In the genomic region with DNA sequence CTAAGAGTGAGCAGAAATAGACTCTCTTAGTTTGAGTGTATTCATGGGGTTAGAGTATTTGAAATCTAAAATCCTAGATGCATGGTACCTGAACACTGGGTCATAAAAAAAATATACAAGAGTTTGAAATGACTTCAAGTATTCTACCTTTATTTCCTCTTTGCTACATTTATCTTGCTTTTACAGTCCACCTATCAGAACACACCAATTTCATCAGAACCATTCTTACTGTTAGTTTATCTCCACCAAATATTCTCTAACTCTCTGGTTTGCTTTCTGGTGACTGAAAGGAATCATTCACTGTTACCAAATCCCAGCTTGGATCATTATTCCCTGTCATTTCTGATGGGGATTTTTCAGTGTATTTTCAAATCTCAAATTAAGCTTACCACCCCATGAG, we compare ENCODE assay signal across 9 mouse cellular contexts. TPM values are rescaled to one million over a fixed set of nuclear protein-coding genes. Genes with fewer than 3 reads are reported as not detected.
A peak's percentile ranks its signal among the peaks of the same experiment; 100 is the strongest.
DNase-seq lines count a peak whose midpoint lies in the region; ATAC-seq and TF ChIP-seq lines count a peak whose summit lies in the region.
"Had no signal": no experiment of that assay in that cellular context is flagged by ENCODE, and none has a peak within 500 bp of the region (broad histone marks: within the 10 kb centered on the region; RNA-seq: fewer than 3 reads in every experiment).

No protein-coding gene starts in this region.

- DNase-seq in liver, adult 2 months (ENCODE audit: extremely low read depth, low read depth, low spot score) = no peak
- no peak for DNase-seq in liver
- DNase-seq in forebrain, embryonic 10.5 days (ENCODE audit: extremely low spot score, low spot score) = no peak
- DNase-seq in frontal cortex, adult 2 months (ENCODE audit: extremely low spot score in 1 of 2, low spot score in 1 of 2) = no peak
- no peak for DNase-seq in cerebellum, adult 9-11 months
- no peak for DNase-seq in right cerebral cortex, adult 18-20 months

- no peak for ATAC-seq in limb, embryonic 12.5 days (ENCODE audit: insufficient number of reproducible peaks, insufficient read depth, low FRiP score, low TSS enrichment, low read depth)
- no peak for ATAC-seq in neural tube, embryonic 15.5 days (ENCODE audit: low FRiP score)

- peaks cover 19% of the 10 kb centered on the region for H3K4me1 ChIP-seq in liver, adult 2 months (ENCODE audit: control insufficient read depth, insufficient read depth, low read length)
- H3K4me1 ChIP-seq in forebrain, embryonic 10.5 days = peaks cover 19% of the 10 kb centered on the region
- H3K4me1 ChIP-seq in limb, embryonic 12.5 days (replicated peaks) = peaks cover 15% of the 10 kb centered on the region
- H3K4me1 ChIP-seq in neural tube, embryonic 15.5 days = peaks cover 30% of the 10 kb centered on the region

- H3K27ac ChIP-seq in liver, adult 2 months (replicated peaks; ENCODE audit: insufficient read depth, low read depth, low read length) = no peak overlapping the region
- no peak overlapping the region for H3K27ac ChIP-seq in forebrain, embryonic 10.5 days
- H3K27ac ChIP-seq in limb, embryonic 12.5 days = no peak overlapping the region
- no peak overlapping the region for H3K27ac ChIP-seq in neural tube, embryonic 15.5 days (replicated peaks)

- H3K9ac ChIP-seq in liver, adult 2 months (ENCODE audit: low read depth, low read length) = no peak overlapping the region; the same call in 1 of the 2 replicates
- no peak overlapping the region; the same call in 1 of the 2 replicates for H3K9ac ChIP-seq in limb, embryonic 12.5 days (replicated peaks)
- H3K9ac ChIP-seq in neural tube, embryonic 15.5 days (replicated peaks) = no peak overlapping the region

- TF ChIP-seq POLR2A in liver, adult 2 months (IDR thresholded peaks at IDR 0.05; ENCODE audit: extremely low read depth, insufficient read depth, low read length) = no peak

- no peaks in the 10 kb centered on the region for H3K27me3 ChIP-seq in liver, adult 2 months (ENCODE audit: control insufficient read depth, insufficient read depth, low read length)
- no peaks in the 10 kb centered on the region for H3K27me3 ChIP-seq in forebrain, embryonic 10.5 days (ENCODE audit: poor library complexity, severe bottlenecking)
- H3K27me3 ChIP-seq in limb, embryonic 12.5 days = no peaks in the 10 kb centered on the region
- no peaks in the 10 kb centered on the region for H3K27me3 ChIP-seq in neural tube, embryonic 15.5 days (replicated peaks)

- H3K36me3 ChIP-seq in liver, adult 2 months (ENCODE audit: control insufficient read depth, insufficient read depth, low read length) = no peaks in the 10 kb centered on the region; the same call in 1 of the 2 replicates
- 0 out of 2 replicates have a peak, but pooled peaks cover 2% of the 10 kb centered on the region for H3K36me3 ChIP-seq in forebrain, embryonic 10.5 days (replicated peaks)
- H3K36me3 ChIP-seq in limb, embryonic 12.5 days = peaks cover 8% of the 10 kb centered on the region; the same call in 1 of the 2 replicates
- 0 out of 2 replicates have a peak, but pooled peaks cover 4% of the 10 kb centered on the region for H3K36me3 ChIP-seq in neural tube, embryonic 15.5 days

- H3K9me3 ChIP-seq in forebrain, embryonic 10.5 days = no peaks in the 10 kb centered on the region
- no peaks in the 10 kb centered on the region for H3K9me3 ChIP-seq in limb, embryonic 12.5 days
- H3K9me3 ChIP-seq in neural tube, embryonic 15.5 days (replicated peaks) = no peaks in the 10 kb centered on the region

- H3K4me2 ChIP-seq in limb, embryonic 12.5 days = peak overlapping the region; percentile 73
- H3K4me2 ChIP-seq in neural tube, embryonic 15.5 days = peak overlapping the region; percentile 87

- TF ChIP-seq CTCF in liver, adult 2 months (IDR thresholded peaks at IDR 0.05; ENCODE audit: low read depth, low read length) = no peak

- peaks cover 11% of the 10 kb centered on the region; the same call in 1 of the 2 replicates for H3K79me2 ChIP-seq in liver, adult 2 months (ENCODE audit: control insufficient read depth, insufficient read depth, low read length)

- H3K4me3 ChIP-seq in liver, adult 2 months (ENCODE audit: insufficient read depth, low read depth, low read length) = peak overlapping the region; percentile 83
- peak overlapping the region; percentile 87 for H3K4me3 ChIP-seq in forebrain, embryonic 10.5 days
- peak overlapping the region; percentile 78; the same call in 1 of the 2 replicates for H3K4me3 ChIP-seq in limb, embryonic 12.5 days (replicated peaks)
- H3K4me3 ChIP-seq in neural tube, embryonic 15.5 days (replicated peaks) = peak overlapping the region; percentile 93

RNA-seq across cellular contexts. Expression of gene Rbm48, which starts 0.8 kb away (rescaled TPM):
- total RNA-seq in liver, adult 2 months (2014; rRNA removed) = 6.5 and 7.9 TPM in 2 replicates
- 2.2 and 2.9 TPM in 2 replicates for polyA plus RNA-seq in liver, adult 2 months (2012; rRNA removed)
- polyA plus RNA-seq in forebrain, embryonic 10.5 days (2016; fragmentation: Nextera tagmentation; extraction: Ambion mirVana) = 14.3 and 15.7 TPM in 2 replicates
- 15.3 and 15.6 TPM in 2 replicates for polyA plus RNA-seq in limb, embryonic 12.5 days (2016; fragmentation: Nextera tagmentation; extraction: Ambion mirVana)
- polyA plus RNA-seq in neural tube, embryonic 15.5 days (2015; fragmentation: Nextera tagmentation; extraction: Ambion mirVana) = 13.5 and 14.0 TPM in 2 replicates
- polyA plus RNA-seq in frontal cortex, adult 2 months (2012; rRNA removed) = 11.7 and 12.0 TPM in 2 replicates

RNA-seq across cellular contexts. Expression of gene Pex1, which starts 1.3 kb away (rescaled TPM):
- 20.5 and 21.6 TPM in 2 replicates for total RNA-seq in liver, adult 2 months (2014; rRNA removed)
- polyA plus RNA-seq in liver, adult 2 months (2012; rRNA removed) = 8.8 and 9.0 TPM in 2 replicates
- polyA plus RNA-seq in forebrain, embryonic 10.5 days (2016; fragmentation: Nextera tagmentation; extraction: Ambion mirVana) = 15.9 and 16.3 TPM in 2 replicates
- polyA plus RNA-seq in limb, embryonic 12.5 days (2016; fragmentation: Nextera tagmentation; extraction: Ambion mirVana) = 17.7 and 23.2 TPM in 2 replicates
- 23.3 and 24.9 TPM in 2 replicates for polyA plus RNA-seq in neural tube, embryonic 15.5 days (2015; fragmentation: Nextera tagmentation; extraction: Ambion mirVana)
- 26.5 and 28.9 TPM in 2 replicates for polyA plus RNA-seq in frontal cortex, adult 2 months (2012; rRNA removed)

RNA-seq across cellular contexts. Expression of gene 1700109H08Rik, which starts 25.8 kb away (rescaled TPM):
- total RNA-seq in liver, adult 2 months (2014; rRNA removed) = 1.8 TPM in 2 replicates
- 0.35 and 0.93 TPM in 2 replicates for polyA plus RNA-seq in liver, adult 2 months (2012; rRNA removed)
- polyA plus RNA-seq in forebrain, embryonic 10.5 days (2016; fragmentation: Nextera tagmentation; extraction: Ambion mirVana) = 3.3 and 3.7 TPM in 2 replicates
- 3.3 and 5.2 TPM in 2 replicates for polyA plus RNA-seq in limb, embryonic 12.5 days (2016; fragmentation: Nextera tagmentation; extraction: Ambion mirVana)
- 2.4 and 2.7 TPM in 2 replicates for polyA plus RNA-seq in neural tube, embryonic 15.5 days (2015; fragmentation: Nextera tagmentation; extraction: Ambion mirVana)
- polyA plus RNA-seq in frontal cortex, adult 2 months (2012; rRNA removed) = 6.0 and 7.8 TPM in 2 replicates

RNA-seq across cellular contexts. Expression of gene Fam133b, which starts 53.5 kb away (rescaled TPM):
- 9.0 and 10.9 TPM in 2 replicates for total RNA-seq in liver, adult 2 months (2014; rRNA removed)
- polyA plus RNA-seq in liver, adult 2 months (2012; rRNA removed) = 2.3 and 3.0 TPM in 2 replicates
- polyA plus RNA-seq in forebrain, embryonic 10.5 days (2016; fragmentation: Nextera tagmentation; extraction: Ambion mirVana) = 35.7 and 39.3 TPM in 2 replicates
- polyA plus RNA-seq in limb, embryonic 12.5 days (2016; fragmentation: Nextera tagmentation; extraction: Ambion mirVana) = 41.3 and 41.7 TPM in 2 replicates
- 21.9 and 23.6 TPM in 2 replicates for polyA plus RNA-seq in neural tube, embryonic 15.5 days (2015; fragmentation: Nextera tagmentation; extraction: Ambion mirVana)
- 28.5 and 29.1 TPM in 2 replicates for polyA plus RNA-seq in frontal cortex, adult 2 months (2012; rRNA removed)

RNA-seq across cellular contexts. Expression of gene Tmbim7, which starts 53.8 kb away (rescaled TPM):
- not detected in 2 replicates for total RNA-seq in liver, adult 2 months (2014; rRNA removed)
- polyA plus RNA-seq in liver, adult 2 months (2012; rRNA removed) = not detected in 2 replicates
- not detected in 2 replicates for polyA plus RNA-seq in forebrain, embryonic 10.5 days (2016; fragmentation: Nextera tagmentation; extraction: Ambion mirVana)
- not detected in 2 replicates for polyA plus RNA-seq in limb, embryonic 12.5 days (2016; fragmentation: Nextera tagmentation; extraction: Ambion mirVana)
- not detected in 2 replicates for polyA plus RNA-seq in neural tube, embryonic 15.5 days (2015; fragmentation: Nextera tagmentation; extraction: Ambion mirVana)
- 0.08 TPM in 1 of 2 replicates, not detected in the other for polyA plus RNA-seq in frontal cortex, adult 2 months (2012; rRNA removed)
- total RNA-seq: layer of hippocampus, postnatal 10 days had no signal
